Mouse (Mus musculus): ENCODE measurements around the gene Cela3b. TPM values are rescaled to one million over a fixed set of nuclear protein-coding genes. Genes with fewer than 3 reads are reported as not detected.
"Not testable (repeated sequence)": the region's sequence is repeated elsewhere in the genome, so short reads cannot be mapped to it uniquely, and the experiment has no call there.

Gene Cela3b
- polyA plus RNA-seq, 1 experiment, result 1.1 TPM

- no peak for TF ChIP-seq POLR2A (IDR thresholded peaks at IDR 0.05; ENCODE audit: control insufficient read depth, extremely low read depth, insufficient read depth, low read length, poor library complexity)
Measured at GRCm38 (mm10) chr4:137436979-137437669, 6.8 kb upstream of the Cela3b start.

DNA sequence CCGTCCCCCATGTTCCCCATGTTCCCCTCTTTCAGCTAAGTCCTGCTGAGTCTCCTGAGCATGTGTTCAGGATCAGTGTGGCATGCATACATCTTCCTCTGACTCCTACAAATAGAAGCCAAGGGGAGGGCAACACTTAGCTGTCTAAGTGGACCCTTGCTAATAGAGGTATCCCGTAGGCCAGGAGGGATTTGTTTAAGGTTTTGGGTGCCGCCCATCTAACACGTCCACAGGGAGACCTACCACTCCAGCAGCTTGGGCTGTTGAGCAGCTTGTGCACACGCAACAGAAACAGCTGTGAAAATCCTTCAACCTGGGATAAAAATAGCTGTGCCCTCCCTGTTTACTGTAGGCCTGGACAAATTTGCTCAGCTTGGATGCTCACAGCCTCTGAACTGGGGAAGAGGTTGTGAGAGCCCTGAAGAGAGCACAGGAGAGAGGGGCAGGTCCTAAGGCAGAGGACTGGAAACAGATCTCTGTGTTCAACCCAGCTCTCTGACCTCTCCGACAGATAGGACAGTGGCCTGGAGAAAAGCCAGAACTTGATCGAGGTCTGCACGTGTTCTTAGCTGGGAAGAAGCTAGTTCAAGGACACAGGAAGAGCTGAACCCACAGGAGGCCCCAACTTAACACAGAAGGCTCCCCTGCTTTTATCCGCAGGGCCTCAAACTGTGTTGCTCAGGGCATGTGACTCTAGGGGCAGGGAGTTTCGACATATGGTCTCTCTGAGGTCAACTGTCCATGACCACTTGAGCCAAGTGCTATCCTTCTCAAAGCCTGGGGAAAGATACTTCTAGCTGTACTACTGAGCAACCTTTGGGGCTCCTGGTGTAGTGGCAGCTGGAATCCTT, 2.6 kb upstream of the Cela3b start:
- H3K27me3 ChIP-seq (ENCODE audit: control insufficient read depth, insufficient read depth, low read length); H3K4me1 ChIP-seq (replicated peaks; ENCODE audit: control insufficient read depth, insufficient read depth, low read length); H3K4me3 ChIP-seq (ENCODE audit: control insufficient read depth, insufficient read depth, low read length); DNase-seq; H3K27ac ChIP-seq (ENCODE audit: control insufficient read depth, insufficient read depth, low read length); H3K36me3 ChIP-seq (ENCODE audit: control insufficient read depth, insufficient read depth, low read length): not testable (repeated sequence)
- 78% methylated on average over 10 of the region's 10 CpGs for WGBS

More at GRCm38 (mm10) chr4:137436979-137437669, 6.8 kb upstream of the Cela3b start:
- no peaks in the 10 kb centered on the region for H3K27me3 ChIP-seq (ENCODE audit: control insufficient read depth, insufficient read depth, low read length)
- no peaks in the 10 kb centered on the region for H3K4me1 ChIP-seq (replicated peaks; ENCODE audit: control insufficient read depth, insufficient read depth, low read length)
- DNase-seq, result no peak
- no peak overlapping the region for H3K27ac ChIP-seq (ENCODE audit: control insufficient read depth, insufficient read depth, low read length)
- WGBS, result 94% methylated on average over 8 of the region's 8 CpGs
- H3K36me3 ChIP-seq (ENCODE audit: control insufficient read depth, insufficient read depth, low read length), result no peaks in the 10 kb centered on the region
- H3K4me3 ChIP-seq (ENCODE audit: control insufficient read depth, insufficient read depth, low read length), result no peak overlapping the region

DNA sequence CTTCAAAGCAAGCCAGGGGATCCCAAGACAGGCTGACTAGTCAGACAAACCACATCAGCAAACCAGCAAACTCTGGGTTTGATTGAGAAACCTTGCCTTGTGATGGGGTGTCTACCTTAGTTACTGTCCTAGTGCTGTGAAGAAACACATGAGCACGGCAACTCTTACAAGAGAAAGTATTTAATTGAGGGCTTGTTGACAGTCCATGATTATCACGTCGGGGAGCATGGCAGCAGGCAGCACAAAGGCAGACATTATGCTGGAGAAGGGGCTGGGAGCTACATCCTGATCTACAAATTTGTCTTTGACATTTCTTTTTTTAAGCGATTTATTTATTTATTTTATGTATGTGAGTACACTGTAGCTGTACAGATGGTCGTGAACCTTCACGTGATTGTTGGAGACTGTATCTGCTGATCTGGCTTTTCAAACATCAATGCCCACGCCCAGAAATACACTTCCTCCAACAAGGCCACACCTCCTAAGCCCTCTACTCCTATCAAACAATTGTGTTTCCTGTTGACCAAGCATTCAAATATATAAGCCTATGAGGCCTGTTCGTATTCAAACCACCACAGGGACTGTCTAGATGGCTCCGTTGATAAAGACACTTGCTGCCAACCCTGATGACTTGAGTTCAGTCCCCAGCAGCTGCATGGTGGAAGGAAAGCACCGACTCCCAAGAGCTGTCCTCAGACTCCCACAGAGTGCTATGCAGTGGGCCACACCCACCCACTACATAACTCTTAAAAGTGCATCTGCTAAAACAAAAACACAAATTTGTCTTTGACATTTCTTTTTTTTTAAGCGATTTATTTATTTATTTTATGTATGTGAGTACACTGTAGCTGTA, 12.4 kb downstream of the Cela3b start:
- Histone ChIP-seq H3K27ac (ENCODE audit: control insufficient read depth, insufficient read depth, low read length) (no peak overlapping the region), H3K4me3 (ENCODE audit: control insufficient read depth, insufficient read depth, low read length) (no peak overlapping the region), H3K36me3 (ENCODE audit: control insufficient read depth, insufficient read depth, low read length) (no peaks in the 10 kb centered on the region), H3K4me1 (replicated peaks; ENCODE audit: control insufficient read depth, insufficient read depth, low read length) (no peaks in the 10 kb centered on the region), H3K27me3 (ENCODE audit: control insufficient read depth, insufficient read depth, low read length) (no peaks in the 10 kb centered on the region)
- WGBS, result 63% methylated on average over 11 of the region's 11 CpGs
- TF ChIP-seq CTCF (IDR thresholded peaks at IDR 0.05; ENCODE audit: borderline replicate concordance, control insufficient read depth, extremely low read depth, insufficient read depth, low read length, poor library complexity), result no peak
- TF ChIP-seq POLR2A (IDR thresholded peaks at IDR 0.05; ENCODE audit: control insufficient read depth, extremely low read depth, insufficient read depth, low read length, poor library complexity), result no peak
- no peak for DNase-seq

DNA sequence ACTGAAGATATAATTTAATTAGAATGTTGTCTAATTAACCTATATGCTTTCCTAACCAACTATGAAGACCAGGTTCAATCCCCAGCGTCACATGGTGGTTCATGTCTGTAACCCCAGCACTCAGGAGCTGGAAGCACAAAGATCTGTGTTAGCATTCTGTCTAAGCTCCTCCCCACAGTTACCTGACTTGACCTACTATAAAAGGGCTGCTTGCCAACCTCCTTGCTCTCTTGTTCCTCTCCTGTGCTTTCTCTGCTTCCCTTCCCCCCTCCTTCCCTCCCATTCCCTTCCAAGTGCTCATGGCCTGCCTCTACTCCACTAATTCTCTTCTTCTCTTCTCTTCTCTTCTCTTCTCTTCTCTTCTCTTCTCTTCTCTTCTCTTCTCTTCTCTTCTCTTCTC, 15.4 kb downstream of the Cela3b start:
- DNase-seq, result no peak
- no peaks in the 10 kb centered on the region for H3K4me1 ChIP-seq (replicated peaks; ENCODE audit: control insufficient read depth, insufficient read depth, low read length)
- H3K27ac ChIP-seq (ENCODE audit: control insufficient read depth, insufficient read depth, low read length), result no peak overlapping the region
- H3K27me3 ChIP-seq (ENCODE audit: control insufficient read depth, insufficient read depth, low read length), result no peaks in the 10 kb centered on the region
- H3K36me3 ChIP-seq (ENCODE audit: control insufficient read depth, insufficient read depth, low read length), result no peaks in the 10 kb centered on the region
- TF ChIP-seq POLR2A (IDR thresholded peaks at IDR 0.05; ENCODE audit: control insufficient read depth, extremely low read depth, insufficient read depth, low read length, poor library complexity), result no peak
- no peak for TF ChIP-seq CTCF (IDR thresholded peaks at IDR 0.05; ENCODE audit: borderline replicate concordance, control insufficient read depth, extremely low read depth, insufficient read depth, low read length, poor library complexity)
- WGBS, result 70% methylated on average over 1 of the region's 1 CpGs
- no peak overlapping the region for H3K4me3 ChIP-seq (ENCODE audit: control insufficient read depth, insufficient read depth, low read length)

DNA sequence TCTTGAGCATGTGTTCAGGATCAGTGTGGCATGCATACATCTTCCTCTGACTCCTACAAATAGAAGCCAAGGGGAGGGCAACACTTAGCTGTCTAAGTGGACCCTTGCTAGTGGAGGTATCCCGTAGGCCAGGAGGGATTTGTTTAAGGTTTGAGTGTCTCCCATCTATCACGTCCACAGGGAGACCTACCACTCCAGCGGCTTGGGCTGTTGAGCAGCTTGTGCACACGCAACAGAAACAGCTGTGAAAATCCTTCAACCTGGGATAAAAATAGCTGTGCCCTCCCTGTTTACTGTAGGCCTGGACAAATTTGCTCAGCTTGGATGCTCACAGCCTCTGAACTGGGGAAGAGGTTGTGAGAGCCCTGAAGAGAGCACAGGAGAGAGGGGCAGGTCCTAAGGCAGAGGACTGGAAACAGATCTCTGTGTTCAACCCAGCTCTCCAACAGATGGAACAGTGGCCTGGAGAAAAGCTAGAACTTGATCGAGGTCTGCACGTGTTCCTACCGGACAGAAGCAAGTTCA, 18.1 kb downstream of the Cela3b start:
- 89% methylated on average over 7 of the region's 7 CpGs for WGBS
- not testable (repeated sequence) for H3K27me3 ChIP-seq (ENCODE audit: control insufficient read depth, insufficient read depth, low read length); DNase-seq; H3K4me3 ChIP-seq (ENCODE audit: control insufficient read depth, insufficient read depth, low read length); H3K4me1 ChIP-seq (replicated peaks; ENCODE audit: control insufficient read depth, insufficient read depth, low read length); H3K36me3 ChIP-seq (ENCODE audit: control insufficient read depth, insufficient read depth, low read length); H3K27ac ChIP-seq (ENCODE audit: control insufficient read depth, insufficient read depth, low read length)

DNA sequence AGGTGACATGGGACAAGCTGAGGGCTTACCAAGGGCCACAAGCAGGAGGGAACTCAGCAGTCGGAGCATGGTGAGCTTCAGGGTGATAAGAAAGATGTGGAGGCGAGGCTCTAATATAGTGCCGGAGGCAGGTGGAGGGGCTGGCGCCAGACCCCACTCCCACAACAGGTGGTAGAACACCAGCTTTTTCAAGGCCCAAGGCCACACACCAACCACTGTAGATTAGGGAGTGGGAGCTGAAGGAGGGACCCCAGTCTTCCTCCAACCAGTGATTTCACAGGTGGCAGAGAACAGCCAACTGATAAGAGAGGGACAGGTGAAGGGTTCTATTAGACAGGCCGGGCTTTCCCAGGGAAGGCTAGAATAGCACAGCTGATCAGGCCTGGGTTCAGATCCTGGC, 20.6 kb downstream of the Cela3b start, which contains the start of gene Cela3a:
Cela3a (minus strand) TSS at position 101 of the 400 bp plus-strand sequence.
- Histone ChIP-seq H3K27me3 (ENCODE audit: control insufficient read depth, insufficient read depth, low read length) (no peaks in the 10 kb centered on the region), H3K27ac (ENCODE audit: control insufficient read depth, insufficient read depth, low read length) (no peak within 1 kb of the TSS), H3K4me3 (ENCODE audit: control insufficient read depth, insufficient read depth, low read length) (no peak within 1 kb of the TSS), H3K36me3 (ENCODE audit: control insufficient read depth, insufficient read depth, low read length) (no peaks in the 10 kb centered on the region), H3K4me1 (replicated peaks; ENCODE audit: control insufficient read depth, insufficient read depth, low read length) (no peaks in the 10 kb centered on the region)
- no peak for TF ChIP-seq POLR2A (IDR thresholded peaks at IDR 0.05; ENCODE audit: control insufficient read depth, extremely low read depth, insufficient read depth, low read length, poor library complexity)
- no peak for TF ChIP-seq CTCF (IDR thresholded peaks at IDR 0.05; ENCODE audit: borderline replicate concordance, control insufficient read depth, extremely low read depth, insufficient read depth, low read length, poor library complexity)
- WGBS, result 94% methylated on average over 5 of the region's 5 CpGs
- no peak for DNase-seq

Measured in thymus, adult 2 months (tissue).